Mouse (Mus musculus) thymus, postnatal 25 days (tissue): ENCODE data around the gene Vmn2r7.
"Not testable (repeated sequence)": the region's sequence is repeated elsewhere in the genome, so short reads cannot be mapped to it uniquely, and the experiment has no call there.

Source experiments
- DNase-seq: peaks from one replicate; pipeline ENCODE4 v3.0.0; 2022

Gene Vmn2r7

GRCm38 (mm10) chr3:64844665-64845064, at the start of gene Vmn2r7:
TSS of gene Vmn2r7 (minus strand) at chr3:64844765.
- not testable (repeated sequence) for DNase-seq

GRCm38 (mm10) chr3:64889725-64890124, 45.2 kb upstream of the Vmn2r7 start:
- DNase-seq, result no peak

GRCm38 (mm10) chr3:64878199-64878977, 33.8 kb upstream of the Vmn2r7 start:
- DNase-seq, result no peak

- DNase-seq, result no peak
Measured at GRCm38 (mm10) chr3:64876669-64877068, 32.1 kb upstream of the Vmn2r7 start.

DNA sequence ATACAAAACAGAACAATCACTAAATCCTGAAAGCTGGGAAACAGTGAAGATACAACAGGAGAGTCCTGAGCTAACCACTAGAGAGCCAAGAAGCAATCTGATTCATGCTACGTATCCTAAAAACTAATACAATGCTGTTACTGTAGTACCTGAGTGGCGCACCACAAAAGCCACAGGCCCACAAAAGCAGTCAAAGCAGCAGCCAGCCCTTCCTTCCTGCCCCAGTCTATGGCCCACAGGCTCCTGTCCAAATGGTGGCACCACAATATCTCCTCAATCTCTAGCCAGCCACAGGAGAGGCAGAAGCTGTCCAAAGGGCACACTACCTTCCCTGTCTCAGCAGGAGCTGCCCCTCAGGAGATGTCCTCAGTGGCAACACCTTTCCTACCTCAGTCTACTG, 1.7 kb downstream of the Vmn2r7 start:
- DNase-seq, result no peak

DNA sequence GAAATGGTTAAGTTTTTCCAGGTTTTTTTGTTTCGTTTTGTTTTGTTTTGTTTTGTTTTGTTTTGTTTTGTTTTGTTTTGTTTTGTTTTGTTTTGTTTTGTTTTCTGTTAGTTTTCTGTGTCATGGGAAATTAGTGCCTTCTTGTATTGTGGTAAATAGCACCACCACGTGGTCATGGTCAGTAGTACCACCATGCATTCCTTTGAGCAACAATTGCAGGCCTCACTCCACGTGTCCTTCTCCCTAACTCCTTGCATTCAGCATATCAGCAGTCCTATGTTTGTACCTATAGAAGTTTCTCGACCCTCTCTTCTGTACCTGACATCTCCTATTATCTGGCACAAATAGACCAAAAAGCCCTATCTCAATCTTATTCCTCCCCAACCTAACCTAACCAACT, 2.3 kb downstream of the Vmn2r7 start:
- DNase-seq, result peak; percentile 2

DNA sequence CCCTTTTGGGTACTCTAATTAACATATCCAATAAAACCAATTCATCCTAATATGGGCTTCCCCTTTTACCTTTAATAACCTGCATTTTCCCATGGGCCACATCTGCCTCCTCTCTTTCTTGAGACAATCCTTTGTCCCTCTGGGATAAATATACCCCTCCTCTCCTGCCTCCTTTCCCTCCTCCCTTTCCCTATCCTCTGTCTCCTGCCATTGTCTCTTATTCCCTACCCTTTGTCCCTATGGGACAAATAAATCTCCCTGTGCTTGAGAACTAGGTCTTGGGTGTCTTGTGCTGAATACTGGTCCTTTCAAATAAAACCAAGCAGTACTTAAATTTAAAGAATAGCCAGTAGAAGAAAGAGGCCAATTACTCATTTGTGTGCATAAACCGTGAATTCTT, 13.4 kb downstream of the Vmn2r7 start:
- DNase-seq, result no peak

GRCm38 (mm10) chr3:64791245-64791591, 53.3 kb downstream of the Vmn2r7 start:
- no peak for DNase-seq

- peak; percentile 6 for DNase-seq
Measured at GRCm38 (mm10) chr3:64790509-64791244, 53.9 kb downstream of the Vmn2r7 start.

DNA sequence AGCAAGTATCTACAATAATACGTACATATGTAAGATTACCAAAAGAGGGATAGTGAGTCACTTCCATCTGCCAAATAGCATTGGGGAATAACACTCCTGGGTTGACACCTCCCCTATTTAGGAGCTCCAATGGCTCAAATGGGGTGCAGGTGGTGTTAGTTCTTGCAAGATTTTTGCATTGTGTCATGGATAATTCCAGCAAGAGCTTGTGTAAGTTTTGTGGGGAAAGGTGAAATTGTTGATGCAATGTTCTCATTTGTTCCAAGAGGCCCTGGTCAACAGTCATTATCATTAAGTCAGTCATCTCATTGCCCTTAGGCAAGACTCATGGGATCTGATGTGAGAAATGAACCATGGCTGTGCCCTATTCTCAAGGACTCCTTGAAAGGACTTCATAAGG, 61.7 kb downstream of the Vmn2r7 start:
- DNase-seq, result no peak

- no peak for DNase-seq
Measured at GRCm38 (mm10) chr3:64772132-64772531, 72.4 kb downstream of the Vmn2r7 start.

DNA sequence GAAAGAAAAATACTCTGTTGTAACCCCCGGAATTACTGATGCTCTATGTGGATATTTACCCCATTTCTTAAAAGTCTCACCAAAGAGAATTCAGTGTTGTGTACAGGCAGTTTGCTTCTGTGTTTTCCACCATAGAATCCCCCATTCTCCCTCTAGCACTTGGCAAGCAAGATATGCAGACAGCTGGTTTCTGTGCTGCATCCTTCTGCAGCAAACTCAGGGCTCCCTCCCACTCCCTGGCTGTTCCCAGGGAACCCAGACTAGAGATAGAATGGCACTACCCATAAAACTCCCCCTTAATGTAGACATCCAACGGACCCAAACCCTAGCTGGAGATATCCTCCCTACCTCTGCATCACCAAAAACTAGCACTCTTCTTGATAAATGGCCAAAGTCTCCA, 88.4 kb downstream of the Vmn2r7 start:
- DNase-seq, result no peak

GRCm38 (mm10) chr3:64727187-64727970, 117.2 kb downstream of the Vmn2r7 start:
- DNase-seq, result not testable (repeated sequence)

- DNase-seq, result not testable (repeated sequence)
Measured at GRCm38 (mm10) chr3:64725736-64726135, 118.8 kb downstream of the Vmn2r7 start.

GRCm38 (mm10) chr3:64676069-64676468, 168.5 kb downstream of the Vmn2r7 start:
- DNase-seq, result not testable (repeated sequence)
